8 mouse cellular contexts compared by ENCODE assay signal in genomic region chr6:70872128-70872527, GRCm38 (mm10). TPM values are rescaled to one million over a fixed set of nuclear protein-coding genes. Genes with fewer than 3 reads are reported as not detected.
DNase-seq lines count a peak whose midpoint lies in the region; ATAC-seq and TF ChIP-seq lines count a peak whose summit lies in the region.

No protein-coding gene starts in this region.

- whole genome bisulfite sequencing in neural tube, embryonic 13.5 days: 54% methylated on average over 10 of the region's 10 CpGs

- H3K9ac ChIP-seq in neural tube, embryonic 13.5 days: no peak overlapping the region

- no peak for DNase-seq in cerebellum, postnatal 4 days (ENCODE audit: low spot score in 2 of 2)
- DNase-seq in urinary bladder, postnatal 25 days (ENCODE audit: low spot score): peak; percentile 12
- no peak for DNase-seq in urinary bladder, postnatal 4 days (ENCODE audit: low spot score in 2 of 2)
- peak; percentile 12 to 59 for DNase-seq in frontal cortex, postnatal 10 days (ENCODE audit: low spot score in 2 of 2)
- DNase-seq in layer of hippocampus, adult 2 months (ENCODE audit: low spot score in 2 of 2): peak; percentile 29 to 70
- no peak for DNase-seq in gastrocnemius, postnatal 36 days

- H3K27me3 ChIP-seq in neural tube, embryonic 13.5 days: no peaks in the 10 kb centered on the region

- peak; percentile 96 for ATAC-seq in cerebellum, adult (ENCODE audit: insufficient number of reproducible peaks, low FRiP score, low TSS enrichment)
- ATAC-seq in neural tube, embryonic 13.5 days (ENCODE audit: low read depth): peak; percentile 87

- peak overlapping the region; percentile 27; the same call in 1 of the 2 replicates for H3K4me2 ChIP-seq in neural tube, embryonic 13.5 days

- intact Hi-C loops in gastrocnemius, postnatal 36 days (cut with DNase I): no loop called here

- TF ChIP-seq CTCF in layer of hippocampus, adult 2 months (conservative IDR thresholded peaks at IDR 0.05): no peak

- no peaks in the 10 kb centered on the region for H3K36me3 ChIP-seq in neural tube, embryonic 13.5 days

- H3K4me3 ChIP-seq in layer of hippocampus, adult 2 months: peak overlapping the region; percentile 24; the same call in 1 of the 2 replicates
- H3K4me3 ChIP-seq in neural tube, embryonic 13.5 days: no peak overlapping the region

- H3K9me3 ChIP-seq in neural tube, embryonic 13.5 days: no peaks in the 10 kb centered on the region

- peaks cover 25% of the 10 kb centered on the region for H3K4me1 ChIP-seq in neural tube, embryonic 13.5 days (replicated peaks)

- H3K27ac ChIP-seq in layer of hippocampus, adult 2 months: peak overlapping the region; percentile 71
- H3K27ac ChIP-seq in neural tube, embryonic 13.5 days (replicated peaks): peak overlapping the region; percentile 55

RNA-seq across cellular contexts. Expression of gene Eif2ak3, which starts 27.8 kb away (rescaled TPM):
- 10 to 100 TPM; 19.5 to 21.8 TPM for total RNA-seq in layer of hippocampus, adult 2 months (2021)
- 14.9 and 17.3 TPM in 2 replicates for polyA plus RNA-seq in neural tube, embryonic 13.5 days (2015; fragmentation: Nextera tagmentation; extraction: Ambion mirVana)
- 1 to 10 TPM; 3.8 to 4.0 TPM for total RNA-seq in gastrocnemius, postnatal 36 days (2021)

RNA-seq across cellular contexts. Expression of gene Tex37, which starts 46.6 kb away (rescaled TPM):
- not detected for total RNA-seq in layer of hippocampus, adult 2 months (2021)
- not detected in 2 replicates for polyA plus RNA-seq in neural tube, embryonic 13.5 days (2015; fragmentation: Nextera tagmentation; extraction: Ambion mirVana)
- total RNA-seq in gastrocnemius, postnatal 36 days (2021): not detected

Comparison
In these comparisons a context has a peak if more than half of its experiments do, and no peak if none do; other contexts are left out.
1. DNase-seq: peak in urinary bladder, postnatal 25 days (single experiment), frontal cortex, postnatal 10 days (2 of 2) and layer of hippocampus, adult 2 months (2 of 2); none in cerebellum, postnatal 4 days (0 of 2), urinary bladder, postnatal 4 days (0 of 2) and gastrocnemius, postnatal 36 days (0 of 2).
2. RNA of gene Eif2ak3, which starts 27.8 kb away (total RNA-seq): 19.5 to 21.8 TPM in layer of hippocampus, adult 2 months; 3.8 to 4.0 TPM in gastrocnemius, postnatal 36 days; every median in the first group is over 4 times any median in the second.